Mouse (Mus musculus) right cerebral cortex, adult 18-20 months (tissue): ENCODE measurements at regions not wholly inside any gene's neighbourhood (a gene's known extent, or its start where the extent isn't known, plus 50 kb on each side); places are given as distances from the start of the nearest gene placed in this dataset.

Experiments used
- DNase-seq: peaks from one replicate; pipeline ENCODE4 v3.0.0; 2022; ENCODE audit warnings: mixed read lengths

DNA sequence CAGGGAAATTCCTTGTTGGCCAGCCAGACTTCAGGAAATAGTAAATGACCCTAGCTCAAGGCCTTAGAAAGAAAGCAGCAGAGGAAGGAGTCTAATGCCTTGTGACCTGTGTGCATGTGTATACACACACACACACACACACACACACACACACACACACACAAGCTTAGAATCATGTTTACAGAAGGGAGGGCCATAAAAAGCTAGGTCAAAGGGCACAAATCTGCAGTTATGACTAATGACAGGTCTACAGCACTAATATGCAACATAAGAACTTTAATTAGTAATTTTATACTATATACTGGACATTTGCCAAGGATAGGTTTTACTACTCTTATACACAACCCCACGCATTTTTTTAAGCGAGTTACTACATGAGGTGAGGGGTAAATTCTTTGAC, 149.4 kb downstream of the Nr2f2 start:
- no peak for DNase-seq

DNA sequence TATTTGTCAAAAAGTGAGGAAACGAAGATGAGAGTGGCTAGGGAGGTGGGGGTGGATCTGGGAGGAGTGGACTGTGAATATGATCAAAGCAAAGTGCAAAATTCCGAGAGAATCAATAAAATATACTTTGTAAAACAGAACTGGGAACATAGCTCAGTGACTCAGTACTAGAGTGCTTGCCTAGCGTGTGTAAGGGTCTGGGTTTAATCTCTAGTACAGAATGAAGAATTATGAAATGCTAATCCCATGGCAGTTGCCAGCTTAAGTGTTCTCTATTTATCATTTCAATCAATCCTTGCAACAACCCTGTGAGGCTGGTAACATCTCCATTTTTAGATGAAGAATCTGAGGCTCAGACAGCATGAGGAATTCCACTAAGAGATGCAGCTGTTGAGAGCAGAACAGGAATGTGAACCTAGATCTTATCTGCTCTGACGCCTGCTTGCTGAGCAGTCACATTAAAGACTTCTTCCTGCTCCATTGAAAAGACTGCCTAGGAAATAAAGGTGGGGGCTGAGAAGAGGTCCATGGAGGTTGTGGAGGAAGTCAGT, 152.5 kb downstream of the Nr2f2 start:
- DNase-seq = no peak

DNA sequence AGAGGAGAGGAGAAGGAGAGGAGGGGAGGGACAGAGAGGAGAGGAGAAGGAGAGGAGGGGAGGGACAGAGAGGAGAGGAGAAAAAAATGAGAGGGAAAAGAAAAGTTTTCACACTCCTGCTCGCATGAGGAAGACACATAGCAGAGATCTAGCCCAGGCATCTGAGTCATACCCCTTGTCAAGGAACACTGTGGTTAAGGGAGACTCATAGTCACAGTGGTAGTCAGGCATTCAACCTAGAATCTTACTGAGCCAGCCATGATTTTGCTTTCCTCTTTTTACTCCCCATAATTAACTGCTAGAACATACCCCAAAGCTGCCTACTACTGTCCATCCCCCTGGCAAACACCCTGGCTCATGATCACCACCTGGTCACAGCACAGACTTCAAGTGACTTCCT, 160.6 kb downstream of the Nr2f2 start:
- no peak for DNase-seq

DNA sequence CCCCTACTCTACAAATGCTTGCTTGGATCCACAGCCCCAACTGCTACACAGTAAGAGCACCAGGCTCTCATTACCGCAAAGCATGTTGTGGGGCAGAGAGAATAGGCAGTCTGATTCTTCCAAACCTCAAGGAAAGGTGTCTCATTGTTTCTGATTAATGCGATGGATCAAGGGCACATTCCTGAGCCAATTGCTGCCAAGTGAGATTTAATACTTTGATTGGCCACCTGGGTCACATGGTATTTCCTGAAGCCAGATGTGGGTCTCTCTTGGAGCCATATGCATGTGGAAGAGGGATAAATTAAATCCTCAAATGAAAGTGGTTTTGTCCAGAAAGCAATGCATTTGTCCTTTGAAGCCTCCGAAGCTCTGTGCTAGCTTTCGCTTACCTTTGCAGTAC, 166.3 kb downstream of the Nr2f2 start:
- no peak for DNase-seq

DNA sequence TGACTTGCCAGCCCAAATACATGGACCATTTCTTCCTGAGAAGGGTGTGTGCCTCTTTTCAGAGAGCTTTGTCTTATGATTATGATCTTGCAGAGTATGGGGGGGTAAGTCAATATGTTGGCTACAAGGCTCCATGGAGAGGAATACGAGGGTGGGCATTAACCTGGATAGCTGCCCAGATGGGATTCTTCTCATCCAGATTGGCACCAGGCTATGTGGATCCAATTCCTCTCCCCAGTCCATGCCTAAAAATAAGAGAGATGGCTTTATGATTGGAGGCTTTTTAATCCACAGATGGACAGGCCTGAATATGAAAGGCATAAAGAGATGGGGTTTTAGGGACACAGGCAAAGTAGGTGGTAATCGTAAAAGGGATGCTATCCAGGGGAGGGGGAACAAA, 187.6 kb downstream of the Nr2f2 start:
- no peak for DNase-seq

DNA sequence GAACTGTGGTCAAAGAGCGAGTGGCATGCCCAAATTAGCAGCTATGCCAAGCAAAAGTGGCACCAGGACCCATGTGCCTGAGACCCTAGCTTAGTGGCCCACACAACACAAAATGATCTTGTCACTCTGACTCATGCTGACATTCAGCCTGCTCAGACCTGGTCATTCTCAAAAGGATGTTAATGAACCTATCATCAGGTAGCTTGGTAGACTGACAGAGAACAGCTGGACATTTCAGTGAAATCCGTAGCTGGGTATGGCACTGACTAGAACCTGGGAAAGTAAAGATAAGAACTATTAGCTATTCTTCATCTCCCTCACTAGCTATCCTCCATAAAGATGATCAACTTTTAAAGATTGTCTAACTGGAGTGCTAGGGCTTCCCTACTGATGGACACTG, 188.5 kb downstream of the Nr2f2 start:
- DNase-seq = no peak

DNA sequence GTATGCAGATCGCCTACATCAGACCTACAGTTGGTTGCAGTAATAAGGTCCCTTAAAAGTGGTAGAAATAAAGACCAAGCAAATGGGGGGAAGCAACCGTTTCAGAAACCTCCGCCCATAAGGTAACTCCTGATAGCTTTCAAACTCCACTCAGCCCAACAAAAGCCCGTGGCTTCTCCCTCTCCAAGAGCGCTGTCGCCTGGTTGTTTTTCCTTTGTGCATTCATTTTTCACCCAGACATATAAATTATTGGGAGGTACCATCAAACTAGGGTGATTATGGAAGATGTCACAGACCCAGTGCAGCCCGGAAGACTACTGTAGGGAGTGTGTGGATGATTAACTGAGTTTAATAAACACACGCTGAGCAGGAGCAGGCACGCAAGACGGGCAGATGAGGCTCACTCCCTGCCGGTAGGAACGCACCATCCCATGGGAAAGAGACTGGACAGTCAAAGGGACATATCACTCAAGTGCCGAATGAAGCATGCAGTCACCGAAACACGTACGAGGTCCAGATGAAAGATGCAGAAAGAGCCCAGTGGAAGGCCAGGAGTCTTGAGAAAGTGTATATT, 189.8 kb downstream of the Nr2f2 start:
- DNase-seq = no peak

DNA sequence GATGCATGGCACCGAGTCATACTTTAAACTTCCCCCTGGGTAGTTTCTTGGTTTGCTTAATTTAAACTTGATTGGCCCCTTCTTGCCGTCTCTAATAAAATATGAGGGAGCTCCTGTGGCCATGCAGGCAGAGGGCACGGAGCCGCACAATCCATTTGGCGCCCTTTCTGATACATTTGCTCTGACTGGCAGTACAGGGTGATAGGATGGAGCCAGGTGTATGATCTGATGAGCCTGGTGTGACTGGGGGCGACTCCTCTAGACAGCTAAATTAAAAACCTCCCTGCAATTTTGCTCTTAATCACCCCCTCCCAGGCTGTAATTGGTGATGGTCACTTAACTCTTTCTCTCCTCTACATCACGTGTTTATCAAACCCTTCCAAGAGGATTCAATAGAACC, 190.4 kb downstream of the Nr2f2 start:
- DNase-seq = no peak

DNA sequence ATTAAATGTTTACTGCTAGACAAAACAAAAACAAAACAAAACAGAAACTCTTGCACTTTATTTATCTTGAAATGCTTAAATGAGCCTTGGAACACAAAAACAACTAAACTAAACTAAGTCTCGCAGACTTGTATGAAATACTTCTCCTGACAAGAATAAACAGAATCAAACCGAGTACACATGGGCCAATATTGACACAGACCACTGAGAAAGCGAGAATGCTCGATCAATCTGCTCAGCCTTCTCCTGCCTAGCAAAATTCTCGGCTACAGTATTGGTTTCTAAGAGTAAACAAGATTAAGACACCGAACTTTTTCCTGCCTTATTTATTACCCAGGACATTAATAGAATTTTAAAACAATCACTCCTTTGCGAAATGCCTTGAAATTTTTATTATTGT, 194.1 kb downstream of the Nr2f2 start:
- DNase-seq = no peak

DNA sequence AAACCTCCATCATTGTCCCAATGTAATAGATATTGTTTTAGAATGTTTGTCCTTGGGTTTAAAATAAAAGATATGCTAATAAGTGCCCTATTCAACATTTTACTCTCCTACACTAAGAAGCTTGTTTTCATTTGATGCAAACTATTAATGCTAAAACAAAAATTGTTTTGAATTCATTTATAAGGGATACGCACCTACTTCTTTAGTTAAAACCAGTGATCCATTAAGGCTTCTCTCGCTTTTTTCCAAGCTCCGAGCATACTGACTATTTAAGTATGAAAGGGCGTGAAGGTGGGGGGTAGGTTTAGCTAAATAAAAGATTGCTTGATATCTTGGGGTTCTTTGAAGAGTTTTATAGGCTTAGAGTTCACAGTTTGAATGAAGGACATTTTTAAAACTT, 195.1 kb downstream of the Nr2f2 start:
- DNase-seq = no peak

DNA sequence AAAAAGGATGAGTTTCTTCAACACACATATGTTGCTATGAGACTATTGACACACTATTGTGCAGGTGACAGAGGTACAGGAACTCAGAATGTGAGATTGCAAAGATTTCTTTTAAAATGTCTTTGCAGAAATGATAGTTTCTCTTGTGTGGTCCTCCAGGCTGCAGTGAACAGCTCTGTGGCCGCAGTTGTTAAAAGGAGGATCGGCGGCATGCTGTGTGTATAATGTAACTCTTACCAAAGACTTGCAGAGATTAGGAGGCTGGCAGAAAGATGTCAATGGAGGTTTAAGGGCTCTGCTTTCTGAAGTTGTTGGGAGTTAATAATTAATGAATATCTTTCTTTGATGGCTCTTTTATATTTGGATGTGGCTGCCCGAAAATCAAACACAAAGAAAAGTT, 198.5 kb downstream of the Nr2f2 start:
- DNase-seq = no peak

DNA sequence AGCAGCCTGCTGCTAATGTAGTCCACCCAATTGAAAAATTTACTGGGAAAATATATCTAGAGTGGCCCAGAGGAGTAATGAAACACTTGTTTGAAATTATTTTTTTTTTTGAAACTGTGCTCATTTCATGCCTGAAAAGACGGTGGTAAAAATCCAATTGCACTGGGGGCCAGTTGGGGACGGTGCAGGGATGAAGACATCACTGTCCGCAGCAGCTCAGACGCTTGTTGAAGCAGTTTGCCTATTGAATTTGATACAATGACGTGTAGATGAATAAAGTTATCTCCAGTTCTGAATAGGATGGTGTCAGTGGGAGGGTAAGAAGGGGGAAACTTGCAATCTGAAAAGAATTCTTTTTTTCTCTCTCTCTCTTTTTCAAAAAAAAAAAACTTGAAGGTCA, 200.5 kb downstream of the Nr2f2 start:
- no peak for DNase-seq

DNA sequence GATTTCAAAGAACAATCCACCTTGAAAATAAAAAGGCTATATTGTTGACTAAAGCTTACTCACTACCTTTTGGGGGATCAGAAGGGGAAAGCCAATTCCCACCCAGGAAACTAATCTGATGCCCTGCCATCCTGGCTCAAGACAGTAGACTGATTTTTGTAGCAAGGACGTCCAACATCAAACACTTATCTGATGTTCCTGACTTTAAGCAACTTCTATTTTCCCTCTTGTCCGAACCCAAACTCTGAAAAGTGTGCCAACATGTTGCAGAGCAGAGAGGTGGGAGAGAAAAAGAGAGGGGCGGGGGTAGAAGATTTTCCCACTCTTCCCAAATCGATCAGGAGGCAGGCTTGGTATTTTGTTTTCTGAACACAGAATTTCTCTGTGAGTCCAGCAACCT, 201.0 kb downstream of the Nr2f2 start:
- no peak for DNase-seq

DNA sequence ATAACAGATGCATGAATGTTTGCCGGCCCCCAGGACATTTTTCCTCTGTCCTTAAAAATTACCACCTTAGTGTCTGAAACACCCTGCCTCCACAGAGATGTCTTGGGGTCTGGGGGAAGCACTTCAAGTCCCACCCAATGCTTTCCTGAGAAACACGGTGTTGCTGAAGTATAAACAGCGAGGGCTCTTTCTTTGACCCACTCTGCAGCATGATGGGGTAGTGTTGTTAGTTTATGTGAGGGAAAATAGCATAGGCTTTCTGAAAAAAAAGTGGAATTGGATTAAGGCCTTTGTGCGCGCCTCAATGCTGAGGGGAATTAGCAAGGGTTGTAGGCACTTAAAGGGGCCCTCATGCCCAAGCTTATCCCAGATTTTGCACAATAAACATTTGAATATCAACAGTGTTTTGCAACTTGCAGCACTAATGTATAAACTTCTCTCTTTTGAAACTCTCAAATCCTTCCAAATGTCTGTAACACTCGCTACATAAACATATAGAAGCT, 201.8 kb downstream of the Nr2f2 start:
- DNase-seq = no peak

DNA sequence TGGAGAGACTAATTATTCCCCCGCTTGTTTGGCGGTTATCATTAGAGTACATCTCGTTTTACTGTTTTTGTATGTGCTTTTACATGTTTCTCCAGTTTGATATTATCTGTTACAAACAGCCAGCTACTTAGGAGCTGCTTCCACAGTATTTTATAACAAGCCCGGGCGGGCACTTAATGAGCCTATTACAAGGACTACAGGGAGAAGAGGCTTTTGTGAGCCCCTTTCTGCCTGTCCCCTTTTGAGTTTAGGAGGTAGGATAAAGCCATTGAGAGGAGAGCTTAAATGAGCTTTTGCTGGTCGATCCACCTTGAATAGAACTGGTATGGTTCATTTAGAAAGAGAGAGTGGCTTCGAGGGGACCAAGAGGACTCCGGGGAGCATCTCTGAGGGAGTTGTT, 208.0 kb downstream of the Nr2f2 start:
- no peak for DNase-seq

DNA sequence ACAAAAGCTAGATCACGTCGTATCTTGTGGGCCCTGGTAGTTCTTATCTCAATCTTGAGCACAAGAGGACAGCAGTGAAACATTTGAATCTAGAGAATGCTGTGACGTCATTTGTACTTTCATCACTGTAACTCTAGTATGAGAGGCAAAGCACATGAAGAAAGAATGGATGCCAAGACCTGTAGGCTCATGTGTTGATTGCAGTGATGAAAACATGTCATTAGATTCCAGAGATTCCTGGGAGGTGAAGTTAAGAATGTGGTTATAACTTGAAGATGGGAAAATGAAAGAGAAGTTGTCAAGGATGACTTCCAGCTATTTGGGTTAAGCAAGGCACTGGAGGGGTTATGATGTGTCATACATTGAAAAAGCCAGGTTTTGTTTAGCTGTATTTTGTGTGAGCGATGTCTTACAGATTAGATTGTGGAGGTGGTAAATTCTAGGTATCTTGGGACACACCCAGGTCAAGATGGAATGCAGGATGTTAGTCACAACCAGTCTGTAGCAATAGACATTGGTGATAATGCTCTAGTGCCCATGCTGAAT, 221.7 kb downstream of the Nr2f2 start:
- DNase-seq = no peak

DNA sequence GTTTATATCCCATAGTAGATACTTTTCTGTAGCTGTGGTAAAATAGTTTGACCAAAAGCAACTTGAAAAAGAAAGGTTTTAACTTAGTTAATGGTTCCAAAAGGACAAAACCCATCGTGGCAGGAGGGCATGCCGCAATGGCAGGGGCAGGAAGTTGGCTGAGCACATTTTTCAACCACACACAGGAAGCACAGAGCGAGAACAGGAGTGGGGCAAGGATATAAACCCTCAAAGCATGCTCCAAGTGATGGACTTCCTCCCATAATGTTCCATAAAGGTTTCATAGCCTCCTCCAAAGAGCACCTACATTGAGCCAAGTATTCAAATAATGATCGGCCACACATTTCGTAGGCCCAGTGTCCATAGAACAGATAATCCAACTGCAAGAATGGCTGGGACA, 229.7 kb downstream of the Nr2f2 start:
- no peak for DNase-seq

DNA sequence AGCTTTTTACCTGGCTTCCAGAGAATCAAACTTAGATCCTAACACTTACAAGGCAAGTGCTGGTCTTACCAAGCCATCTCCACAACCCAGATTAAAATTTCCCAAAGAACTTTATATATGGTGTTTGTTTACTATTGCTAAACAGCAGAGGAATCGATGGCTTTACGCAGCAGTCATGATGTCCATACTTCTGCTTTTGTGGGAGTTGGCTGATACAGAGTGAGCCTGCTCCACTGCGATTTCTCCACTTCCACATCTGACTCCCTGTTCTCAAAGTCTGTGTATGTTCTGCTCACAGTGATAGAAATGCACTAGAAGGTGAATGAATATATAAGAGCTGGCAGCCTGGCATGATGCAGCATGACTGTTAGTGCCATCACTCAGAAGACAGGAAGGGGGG, 231.1 kb downstream of the Nr2f2 start:
- no peak for DNase-seq

DNA sequence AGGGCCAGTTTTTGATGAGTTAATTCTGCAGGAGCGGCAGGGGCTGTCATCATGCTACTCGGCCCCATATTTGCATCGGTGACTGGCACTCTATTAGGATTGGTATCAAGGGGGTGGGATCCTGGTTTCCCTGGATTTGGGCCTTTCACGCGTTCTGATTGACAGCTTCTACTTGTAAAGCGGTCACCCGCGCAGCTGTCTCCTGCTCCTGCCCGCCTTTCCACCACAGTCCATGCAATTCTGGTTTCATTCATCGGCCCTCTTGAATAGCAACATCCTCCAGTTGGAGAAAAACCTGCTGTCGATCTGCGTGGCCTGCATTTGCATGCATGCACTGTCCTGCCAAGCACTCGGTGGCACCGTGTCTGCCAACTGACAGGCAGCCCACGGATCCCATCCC, 236.6 kb downstream of the Nr2f2 start:
- no peak for DNase-seq

DNA sequence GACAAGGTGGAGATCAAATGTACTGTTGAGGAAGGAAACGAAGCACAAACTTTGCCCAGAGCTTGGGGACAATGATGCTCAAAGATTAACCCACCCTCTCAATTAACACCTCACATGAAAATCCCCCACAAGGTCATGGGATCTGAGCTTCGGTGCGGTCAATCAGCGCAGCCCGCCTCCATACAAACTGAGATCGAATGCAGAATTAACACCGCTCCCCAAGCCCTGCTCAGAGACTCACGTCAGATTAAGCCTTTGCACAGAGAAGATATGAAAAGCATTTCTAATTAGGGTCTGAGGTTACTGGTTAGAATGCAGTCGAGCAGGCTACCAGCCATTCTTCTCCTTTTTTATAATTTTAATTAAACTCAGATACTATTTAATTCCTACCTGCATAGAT, 243.7 kb downstream of the Nr2f2 start:
- DNase-seq = no peak

DNA sequence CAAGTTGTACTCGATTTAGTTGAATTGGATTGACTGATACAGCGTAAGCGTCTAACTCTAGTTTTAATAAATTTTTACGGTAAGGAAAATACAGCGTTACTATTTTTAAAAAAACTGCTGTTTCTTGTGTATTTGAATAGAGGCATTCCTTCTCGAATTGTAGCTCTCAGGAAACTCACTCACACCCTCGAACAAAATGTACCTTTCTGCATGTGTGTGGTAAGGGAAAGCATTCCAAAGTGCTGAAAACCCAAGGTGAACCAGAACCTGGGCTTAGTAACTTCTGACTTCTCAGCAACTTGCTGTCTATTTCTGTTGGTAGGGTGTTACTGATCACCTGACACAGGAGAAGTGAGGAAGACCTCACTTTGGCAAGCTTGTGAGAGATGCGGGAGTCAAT, 247.0 kb downstream of the Nr2f2 start:
- DNase-seq = no peak

DNA sequence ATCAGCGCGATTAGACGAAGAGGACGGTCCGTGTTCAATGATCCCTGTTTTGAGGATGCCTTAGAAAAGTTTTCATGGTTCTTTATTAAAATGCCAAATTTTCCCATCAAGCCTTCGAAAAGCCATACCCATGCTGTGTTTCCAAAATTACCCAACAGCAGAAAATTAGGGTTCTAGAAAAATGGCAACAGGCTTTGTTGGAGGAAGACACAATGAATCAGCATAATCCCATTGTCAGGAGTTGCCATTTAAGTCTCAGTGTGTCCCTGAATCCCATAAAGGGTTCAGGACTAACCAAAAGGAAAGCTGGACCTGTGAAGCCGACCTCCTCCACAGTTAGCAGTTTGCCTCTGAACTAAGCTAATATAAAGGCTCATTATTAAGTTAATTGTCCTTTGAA, 247.6 kb downstream of the Nr2f2 start:
- DNase-seq = no peak

DNA sequence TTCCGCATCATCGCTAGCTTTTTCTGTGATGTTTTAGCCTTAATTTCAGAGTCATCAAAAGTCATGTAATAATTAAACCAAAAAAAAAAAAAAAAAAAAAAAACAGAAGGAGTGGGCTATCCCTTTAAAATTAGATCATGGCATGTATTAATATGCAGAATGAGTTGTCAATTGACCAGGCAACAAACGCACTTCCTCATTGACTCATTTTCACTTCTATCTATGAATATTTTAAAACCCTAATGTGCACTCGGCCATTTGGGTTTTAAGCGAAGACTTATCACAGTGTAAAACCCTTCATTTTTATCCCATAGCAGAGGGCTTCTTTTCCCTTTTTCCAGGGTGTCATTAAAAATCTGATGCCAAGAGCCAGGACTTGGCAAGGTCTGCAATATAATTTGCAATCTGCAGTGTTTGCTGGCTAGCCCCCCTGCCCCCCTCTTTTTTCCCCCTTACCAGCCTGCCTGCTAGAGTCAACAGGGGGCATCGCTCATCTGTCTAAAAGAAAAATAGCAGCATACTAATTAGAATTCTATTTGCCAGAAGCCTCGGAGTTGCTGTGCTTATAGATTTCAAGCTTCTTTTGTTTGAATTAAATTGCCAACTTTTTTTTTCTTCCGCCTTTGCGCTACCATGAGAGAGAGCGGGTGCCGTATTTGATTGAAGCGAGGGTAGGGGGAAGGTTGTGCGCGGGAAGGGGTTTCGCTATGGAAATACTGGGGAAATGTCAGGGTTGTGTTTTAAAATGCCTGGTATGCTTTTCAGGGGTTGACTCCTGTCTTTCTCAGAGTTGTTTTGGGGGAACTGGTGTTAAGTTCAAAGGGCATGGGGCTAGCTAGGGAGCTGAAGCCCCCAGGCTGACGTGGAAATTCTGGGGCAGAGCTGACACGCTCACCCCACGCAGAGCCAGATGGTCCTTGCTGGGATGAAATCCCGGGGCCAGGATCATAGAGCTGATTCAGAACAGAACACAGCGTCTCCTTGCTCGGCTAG, 248.3 kb downstream of the Nr2f2 start:
- no peak for DNase-seq

DNA sequence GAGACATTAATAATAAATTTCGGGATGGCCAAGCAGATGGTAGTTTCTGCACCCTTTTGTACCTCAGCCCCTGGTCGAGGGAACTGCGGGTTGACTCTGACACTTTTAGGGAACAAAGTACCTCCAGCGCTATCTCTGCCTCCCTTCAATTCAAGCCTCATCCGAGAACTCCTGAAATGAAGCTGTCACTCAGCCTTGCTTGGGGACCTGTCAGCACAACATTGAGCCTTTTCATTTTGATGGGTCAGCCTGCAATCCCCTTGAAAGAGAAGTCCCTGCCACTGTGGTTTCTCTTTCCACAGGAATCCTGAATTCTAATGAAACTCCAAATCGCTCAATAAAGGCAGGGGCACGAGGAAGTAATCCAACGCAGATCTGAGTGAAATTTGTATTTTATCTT, 257.5 kb downstream of the Nr2f2 start:
- no peak for DNase-seq
